Mouse (Mus musculus) hindbrain, embryonic 10.5 days (tissue): ENCODE measurements around the gene Gm28038. TPM values are rescaled to one million over a fixed set of nuclear protein-coding genes. Genes with fewer than 3 reads are reported as not detected.
A peak's percentile ranks its signal among the peaks of the same experiment; 100 is the strongest.

ENCODE experiments used
- DNase-seq: peaks from one replicate; pipeline ENCODE4 v3.0.0-alpha.2; 2017; ENCODE audit warnings: low spot score
- H3K27ac ChIP-seq: fragments of 300-500 bp; sonication (generic); 2 replicates; pipeline ENCODE4 v1.5.1; 2016; ENCODE audit warnings: mild to moderate bottlenecking, moderate library complexity
- H3K27me3 ChIP-seq: fragments of 300-500 bp; sonication (generic); 2 replicates; pipeline ENCODE4 v1.6.1; 2016; ENCODE audit warnings: mild to moderate bottlenecking; ENCODE audit not compliant: poor library complexity, insufficient read depth, severe bottlenecking
- H3K36me3 ChIP-seq: fragments of 300-500 bp; sonication (generic); 2 replicates; pipeline ENCODE4 v1.6.1; 2016; ENCODE audit warnings: mild to moderate bottlenecking, moderate library complexity
- H3K4me1 ChIP-seq: fragments of 300-500 bp; sonication (generic); replicated peaks from 2 replicates; pipeline ENCODE4 v1.6.1; 2016; ENCODE audit warnings: mild to moderate bottlenecking
- H3K4me3 ChIP-seq: fragments of 300-500 bp; sonication (generic); 2 replicates; pipeline ENCODE4 v1.5.1; 2016; ENCODE audit warnings: mild to moderate bottlenecking, moderate library complexity
- H3K9me3 ChIP-seq: fragments of 300-500 bp; sonication (generic); 2 replicates; pipeline ENCODE4 v1.6.1; 2016; ENCODE audit warnings: mild to moderate bottlenecking, moderate library complexity
- WGBS: fragments of 180-500 bp; shearing (Covaris S2); methylation state at CpG from one replicate; pipeline ENCODE4 v1.1.7; 2016; 5-methylcytosine and 5-hydroxymethylcytosine counted together
- polyA plus RNA-seq: library from polyadenylated mRNA; unstranded; fragments of >200 nt; fragmentation: Nextera tagmentation; extraction: Ambion mirVana; gene quantifications from 2 replicates; pipeline ENCODE4 v1.2.1, GENCODE M21; 2016

Gene Gm28038
- polyA plus RNA-seq, 1 experiment from 2014 or later, result not detected

- DNase-seq, result no peak
- peak overlapping the region; percentile 23; the same call in 1 of the 2 replicates for H3K27ac ChIP-seq
Observed at GRCm38 (mm10) chr2:30269241-30269990, 11.4 kb upstream of the Gm28038 start.

GRCm38 (mm10) chr2:30270134-30270533 is 10.7 kb upstream of the Gm28038 start:
- no peak overlapping the region for H3K27ac ChIP-seq
- H3K36me3 ChIP-seq, result peaks cover 23% of the 10 kb centered on the region
- peak; percentile 53 for DNase-seq
- H3K9me3 ChIP-seq, result no peaks in the 10 kb centered on the region
- no peak overlapping the region for H3K4me3 ChIP-seq
- H3K4me1 ChIP-seq, result peaks cover 25% of the 10 kb centered on the region
- 66% methylated on average over 1 of the region's 1 CpGs for WGBS
- H3K27me3 ChIP-seq, result no peaks in the 10 kb centered on the region

More at GRCm38 (mm10) chr2:30269241-30269990, 11.4 kb upstream of the Gm28038 start:
- H3K36me3 ChIP-seq, result peaks cover 30% of the 10 kb centered on the region
- peaks cover 29% of the 10 kb centered on the region for H3K4me1 ChIP-seq
- H3K27me3 ChIP-seq, result no peaks in the 10 kb centered on the region
- 90% methylated on average over 17 of the region's 17 CpGs for WGBS
- no peaks in the 10 kb centered on the region for H3K9me3 ChIP-seq
- no peak overlapping the region for H3K4me3 ChIP-seq

GRCm38 (mm10) chr2:30281651-30282050 is 808 bp downstream of the Gm28038 start:
- no peak for DNase-seq
- Histone ChIP-seq H3K4me1 (peaks cover 16% of the 10 kb centered on the region), H3K9me3 (no peaks in the 10 kb centered on the region), H3K27ac (no peak overlapping the region), H3K36me3 (peaks cover 11% of the 10 kb centered on the region; the same call in 1 of the 2 replicates), H3K4me3 (no peak overlapping the region), H3K27me3 (no peaks in the 10 kb centered on the region)
- 81% methylated on average over 3 of the region's 3 CpGs for WGBS

GRCm38 (mm10) chr2:30283193-30283592 is 2.4 kb downstream of the Gm28038 start:
- no peaks in the 10 kb centered on the region for H3K9me3 ChIP-seq
- peaks cover 28% of the 10 kb centered on the region for H3K4me1 ChIP-seq
- H3K27me3 ChIP-seq, result no peaks in the 10 kb centered on the region
- 77% methylated on average over 2 of the region's 2 CpGs for WGBS
- no peak overlapping the region for H3K4me3 ChIP-seq
- peaks cover 7% of the 10 kb centered on the region for H3K36me3 ChIP-seq
- no peak overlapping the region for H3K27ac ChIP-seq
- DNase-seq, result no peak

GRCm38 (mm10) chr2:30285004-30285403 is 4.2 kb downstream of the Gm28038 start:
- H3K9me3 ChIP-seq, result no peaks in the 10 kb centered on the region
- no peak overlapping the region for H3K27ac ChIP-seq
- H3K4me1 ChIP-seq, result peaks cover 28% of the 10 kb centered on the region
- peaks cover 18% of the 10 kb centered on the region for H3K36me3 ChIP-seq
- WGBS, result 87% methylated on average over 5 of the region's 5 CpGs
- DNase-seq, result no peak
- peak overlapping the region; percentile 100 for H3K4me3 ChIP-seq
- H3K27me3 ChIP-seq, result no peaks in the 10 kb centered on the region

DNA sequence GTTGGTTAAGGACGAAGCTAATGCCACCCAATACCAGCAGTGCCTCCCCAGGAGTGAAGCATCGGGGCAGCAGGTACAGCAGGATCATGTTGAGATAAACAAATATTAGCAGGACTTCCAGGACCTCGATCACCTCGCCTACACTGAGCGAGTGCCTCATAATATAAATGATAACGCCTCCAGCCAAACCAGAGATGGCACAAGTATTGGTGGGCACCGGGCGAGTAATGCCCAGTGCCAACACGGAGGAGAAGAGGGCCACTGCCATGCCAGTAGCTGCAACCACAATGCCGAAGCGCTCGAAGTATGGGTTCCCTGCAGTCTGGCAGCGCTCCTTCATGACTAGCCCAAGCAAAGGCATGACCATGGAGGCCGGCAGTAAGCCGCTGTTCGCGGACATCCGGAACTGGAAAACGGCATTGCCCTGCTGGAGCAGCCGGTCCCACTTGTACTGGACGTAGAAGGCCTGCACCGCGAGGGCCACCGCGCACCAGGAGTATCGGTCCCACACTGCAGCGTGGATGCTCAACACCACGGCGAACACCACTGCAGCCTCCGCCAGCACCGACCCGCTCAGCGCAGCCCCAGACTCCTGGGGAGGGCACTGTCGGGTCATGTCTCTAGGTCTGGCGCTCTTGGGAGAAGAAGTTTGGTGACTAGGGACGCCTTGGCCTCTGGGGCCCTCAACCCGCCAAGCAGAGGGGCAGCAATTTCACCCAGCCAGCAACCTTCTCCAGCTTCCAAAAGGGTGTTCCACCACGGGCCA is 4.8 kb downstream of the Gm28038 start:
- peak overlapping the region; percentile 100 for H3K4me3 ChIP-seq
- H3K36me3 ChIP-seq, result peaks cover 23% of the 10 kb centered on the region
- no peaks in the 10 kb centered on the region for H3K9me3 ChIP-seq
- no peaks in the 10 kb centered on the region for H3K27me3 ChIP-seq
- peaks cover 28% of the 10 kb centered on the region for H3K4me1 ChIP-seq
- WGBS, result 18% methylated on average over 38 of the region's 38 CpGs
- H3K27ac ChIP-seq, result peak overlapping the region; percentile 95
- no peak for DNase-seq

DNA sequence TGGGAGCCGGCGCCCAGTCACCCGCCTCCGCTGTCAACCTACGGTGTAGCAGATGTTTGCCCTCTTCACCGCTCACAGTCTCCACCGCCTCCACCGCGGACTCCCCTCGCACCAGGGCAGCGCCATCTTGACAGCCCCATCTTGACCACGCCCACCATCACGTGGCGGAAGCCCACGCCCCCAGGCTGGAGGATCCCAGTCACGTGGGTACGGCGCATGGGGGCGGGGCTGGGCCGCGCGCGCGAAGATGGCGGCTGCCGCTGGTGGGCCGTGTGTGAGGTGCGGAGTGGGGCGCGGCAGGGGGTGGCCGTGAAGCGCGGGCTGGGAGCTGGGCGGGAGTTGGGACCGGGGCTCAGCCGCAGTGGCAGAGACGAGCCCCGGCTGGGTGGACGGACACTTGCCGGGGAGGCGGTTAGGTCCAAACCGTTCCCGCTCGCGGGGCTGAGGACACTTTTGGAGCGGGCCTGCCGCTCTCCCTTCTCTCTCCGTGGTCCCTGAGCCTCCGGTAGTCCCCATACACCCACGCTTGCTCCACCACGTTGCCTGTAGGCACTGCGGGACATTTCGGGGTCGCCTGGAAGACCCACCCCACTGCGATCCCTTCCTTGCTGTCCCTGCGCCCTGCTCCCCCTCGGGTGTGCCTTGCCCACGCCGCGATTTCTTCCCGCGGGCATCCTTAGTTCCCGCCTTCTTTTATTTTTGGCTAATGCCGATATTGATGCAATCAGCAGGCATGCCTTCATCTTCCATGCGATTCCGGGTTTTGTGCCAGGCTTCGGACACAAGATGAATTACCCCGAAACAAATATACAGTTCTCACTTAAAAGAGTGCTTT is 5.6 kb downstream of the Gm28038 start, which contains the start of the genes Dolk and Nup188:
Dolk (minus strand) TSS at position 143 of the 835 bp plus-strand sequence.
Nup188 (plus strand) TSS at position 206 of the 835 bp plus-strand sequence.
- H3K4me1 ChIP-seq, result peaks cover 28% of the 10 kb centered on the region
- DNase-seq, result peak; percentile 97
- H3K27me3 ChIP-seq, result no peaks in the 10 kb centered on the region
- H3K4me3 ChIP-seq, result peak within 1 kb of the TSS; percentile 100
- H3K27ac ChIP-seq, result peak within 1 kb of the TSS; percentile 95
- under 1% methylated on average over 68 of the region's 68 CpGs for WGBS
- H3K9me3 ChIP-seq, result no peaks in the 10 kb centered on the region
- peaks cover 28% of the 10 kb centered on the region for H3K36me3 ChIP-seq

GRCm38 (mm10) chr2:30287027-30287373 is 6.2 kb downstream of the Gm28038 start:
- peak overlapping the region; percentile 95 for H3K27ac ChIP-seq
- H3K27me3 ChIP-seq, result no peaks in the 10 kb centered on the region
- peak overlapping the region; percentile 100 for H3K4me3 ChIP-seq
- H3K4me1 ChIP-seq, result peaks cover 28% of the 10 kb centered on the region
- under 1% methylated on average over 10 of the region's 10 CpGs for WGBS
- no peaks in the 10 kb centered on the region for H3K9me3 ChIP-seq
- DNase-seq, result peak; percentile 39
- H3K36me3 ChIP-seq, result peaks cover 34% of the 10 kb centered on the region

GRCm38 (mm10) chr2:30299525-30299924 is 18.7 kb downstream of the Gm28038 start:
- Histone ChIP-seq H3K4me3 (no peak overlapping the region), H3K27ac (no peak overlapping the region), H3K4me1 (no peaks in the 10 kb centered on the region), H3K27me3 (no peaks in the 10 kb centered on the region), H3K9me3 (no peaks in the 10 kb centered on the region), H3K36me3 (peaks cover 95% of the 10 kb centered on the region)
- WGBS, result 87% methylated on average over 3 of the region's 3 CpGs
- DNase-seq, result no peak

DNA sequence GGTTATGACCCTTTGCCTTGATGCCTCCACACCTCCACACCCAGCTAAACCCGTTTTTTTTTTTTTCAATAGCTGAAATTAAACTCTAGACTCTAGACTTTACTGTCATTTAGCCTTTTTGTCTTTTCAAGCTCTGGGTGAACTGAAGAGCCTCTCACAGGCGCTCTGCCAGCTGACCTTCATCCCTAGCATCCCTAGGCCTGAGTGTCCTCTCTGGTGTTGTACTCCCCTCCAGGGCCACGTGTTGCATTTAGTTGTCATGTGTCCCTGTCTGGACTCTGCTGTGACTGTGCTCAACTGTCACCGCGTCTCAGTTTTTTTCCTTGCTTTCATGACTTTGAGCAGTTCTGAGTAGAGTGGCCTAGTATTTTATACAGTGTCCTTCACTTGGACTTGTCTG is 19.1 kb downstream of the Gm28038 start:
- peaks cover 100% of the 10 kb centered on the region for H3K36me3 ChIP-seq

DNA sequence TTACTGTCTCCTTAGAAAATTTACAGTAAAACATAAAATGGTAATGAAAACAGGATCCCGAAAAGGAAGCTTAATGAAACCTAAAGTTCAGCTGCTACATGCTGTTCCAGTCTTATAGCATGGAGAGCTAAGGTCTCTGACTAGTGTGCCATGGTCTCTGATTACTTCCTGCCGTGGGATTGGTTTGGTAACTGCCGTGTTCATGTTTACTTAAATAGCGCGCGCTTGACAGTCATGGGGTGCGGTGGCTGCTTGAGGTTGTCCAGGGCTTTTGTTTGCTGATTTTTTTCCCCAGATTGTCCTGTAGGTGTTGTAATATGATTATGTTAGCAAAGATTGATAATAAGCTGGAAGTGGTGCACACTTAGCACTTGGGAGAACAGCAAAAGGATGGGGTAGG is 25.2 kb downstream of the Gm28038 start:
- H3K4me3 ChIP-seq, result no peak overlapping the region
- WGBS, result 95% methylated on average over 7 of the region's 7 CpGs
- H3K27ac ChIP-seq, result no peak overlapping the region
- H3K36me3 ChIP-seq, result peaks cover 100% of the 10 kb centered on the region
- no peaks in the 10 kb centered on the region for H3K9me3 ChIP-seq
- no peaks in the 10 kb centered on the region for H3K4me1 ChIP-seq
- no peak for DNase-seq
- H3K27me3 ChIP-seq, result no peaks in the 10 kb centered on the region

More for the DNA sequence above, 19.1 kb downstream of the Gm28038 start:
- no peak for DNase-seq
- H3K27ac ChIP-seq, result no peak overlapping the region
- H3K9me3 ChIP-seq, result no peaks in the 10 kb centered on the region
- no peaks in the 10 kb centered on the region for H3K4me1 ChIP-seq
- no peaks in the 10 kb centered on the region for H3K27me3 ChIP-seq
- WGBS, result 89% methylated on average over 5 of the region's 5 CpGs
- no peak overlapping the region for H3K4me3 ChIP-seq

DNA sequence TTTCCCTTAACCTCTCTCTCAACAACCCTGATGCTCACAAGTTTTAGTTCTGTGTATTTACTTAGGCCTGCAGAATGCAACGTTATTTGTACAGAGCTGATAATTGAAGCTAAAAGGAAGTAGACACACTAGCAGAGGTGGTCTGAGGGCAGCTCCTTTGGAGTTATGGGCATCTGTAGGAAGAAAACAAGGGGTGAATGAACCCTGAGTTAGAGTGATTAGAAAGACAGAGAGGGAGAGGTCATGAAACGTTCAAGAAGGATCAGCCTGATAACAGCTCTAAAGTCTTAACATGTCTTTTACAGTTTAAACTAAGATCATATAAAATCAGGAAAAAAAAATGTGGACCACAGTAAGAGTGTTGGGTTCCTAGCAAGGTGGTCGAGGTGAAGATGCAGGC is 28.5 kb downstream of the Gm28038 start:
- Histone ChIP-seq H3K4me3 (no peak overlapping the region), H3K27me3 (no peaks in the 10 kb centered on the region), H3K4me1 (no peaks in the 10 kb centered on the region), H3K36me3 (peaks cover 98% of the 10 kb centered on the region), H3K27ac (no peak overlapping the region), H3K9me3 (no peaks in the 10 kb centered on the region)
- no peak for DNase-seq
- WGBS, result 92% methylated on average over 3 of the region's 3 CpGs
